Mouse (Mus musculus): ENCODE measurements around the gene Slc25a25.
A peak's percentile ranks its signal among the peaks of the same experiment; 100 is the strongest.

Slc25a25 gene

GRCm38 (mm10) chr2:32429215-32429891 lies 21.9 kb downstream of the Slc25a25 start:
- DNase-seq (ENCODE audit: low spot score) = no peak

- DNase-seq (ENCODE audit: low spot score) = peak; percentile 80
Observed at GRCm38 (mm10) chr2:32428262-32428722, 23.0 kb downstream of the Slc25a25 start.

GRCm38 (mm10) chr2:32427720-32428119 lies 23.5 kb downstream of the Slc25a25 start:
- no peak for DNase-seq (ENCODE audit: low spot score)

GRCm38 (mm10) chr2:32426141-32426540 lies 25.1 kb downstream of the Slc25a25 start:
- DNase-seq (ENCODE audit: low spot score) = no peak

GRCm38 (mm10) chr2:32425568-32425967 lies 25.7 kb downstream of the Slc25a25 start:
- no peak for DNase-seq (ENCODE audit: low spot score)

- no peak for DNase-seq (ENCODE audit: low spot score)
Observed at GRCm38 (mm10) chr2:32424796-32425195, 26.4 kb downstream of the Slc25a25 start.

- DNase-seq (ENCODE audit: low spot score) = peak; percentile 92
Observed at GRCm38 (mm10) chr2:32423481-32424331, 27.5 kb downstream of the Slc25a25 start.

- DNase-seq (ENCODE audit: low spot score) = no peak
Observed at GRCm38 (mm10) chr2:32421851-32422251, 29.4 kb downstream of the Slc25a25 start.

- DNase-seq (ENCODE audit: low spot score) = no peak
Observed at GRCm38 (mm10) chr2:32420647-32421046, 30.6 kb downstream of the Slc25a25 start.

GRCm38 (mm10) chr2:32420066-32420608 lies 31.1 kb downstream of the Slc25a25 start:
- no peak for DNase-seq (ENCODE audit: low spot score)

GRCm38 (mm10) chr2:32419359-32419758 lies 31.9 kb downstream of the Slc25a25 start:
- peak; percentile 87 for DNase-seq (ENCODE audit: low spot score)

- no peak for DNase-seq (ENCODE audit: low spot score)
Observed at GRCm38 (mm10) chr2:32418430-32419151, 32.7 kb downstream of the Slc25a25 start.

GRCm38 (mm10) chr2:32417486-32417885 lies 33.8 kb downstream of the Slc25a25 start:
- DNase-seq (ENCODE audit: low spot score) = no peak

- no peak for DNase-seq (ENCODE audit: low spot score)
Observed at GRCm38 (mm10) chr2:32416556-32416955, 34.7 kb downstream of the Slc25a25 start.

- no peak for DNase-seq (ENCODE audit: low spot score)
Observed at GRCm38 (mm10) chr2:32415801-32416200, 35.4 kb downstream of the Slc25a25 start.

GRCm38 (mm10) chr2:32413936-32414335 lies 37.3 kb downstream of the Slc25a25 start:
- DNase-seq (ENCODE audit: low spot score) = peak; percentile 52

- DNase-seq (ENCODE audit: low spot score) = no peak
Observed at GRCm38 (mm10) chr2:32412742-32413531, 38.3 kb downstream of the Slc25a25 start.

- no peak for DNase-seq (ENCODE audit: low spot score)
Observed at GRCm38 (mm10) chr2:32411407-32411806, 39.8 kb downstream of the Slc25a25 start.

GRCm38 (mm10) chr2:32408429-32409424 lies 42.5 kb downstream of the Slc25a25 start:
- peak; percentile 55 for DNase-seq (ENCODE audit: low spot score)

All from lung, postnatal 25 days (tissue).